Mouse (Mus musculus) hindbrain, embryonic 16.5 days (tissue): Measurements from ENCODE around the gene Slc2a13. TPM values are rescaled to one million over a fixed set of nuclear protein-coding genes. Genes with fewer than 3 reads are reported as not detected.

Experiments
- ATAC-seq: fragments of 200-750 bp; cut with Nextera tagmentation; 2 replicates; pipeline ENCODE4 v1.8.0; 2017; ENCODE audit warnings: moderate TSS enrichment, moderate library complexity
- H3K27ac ChIP-seq: fragments of 300-500 bp; sonication (generic); 2 replicates; pipeline ENCODE4 v1.5.1; 2014; ENCODE audit warnings: low read depth, mild to moderate bottlenecking, control low read depth, low read length, moderate library complexity
- H3K27me3 ChIP-seq: fragments of 300-500 bp; sonication (generic); replicated peaks from 2 replicates; pipeline ENCODE4 v1.6.1; 2014; ENCODE audit warnings: low read length; ENCODE audit not compliant: control insufficient read depth, insufficient read depth
- H3K36me3 ChIP-seq: fragments of 300-500 bp; sonication (generic); 2 replicates; pipeline ENCODE4 v1.6.1; 2014; ENCODE audit warnings: mild to moderate bottlenecking, low read length, moderate library complexity, mixed read lengths; ENCODE audit not compliant: control insufficient read depth, insufficient read depth
- H3K4me1 ChIP-seq: fragments of 300-500 bp; sonication (generic); 2 replicates; pipeline ENCODE4 v1.6.1; 2014; ENCODE audit warnings: low read depth, low read length; ENCODE audit not compliant: control insufficient read depth, insufficient read depth
- H3K4me2 ChIP-seq: fragments of 300-500 bp; sonication (generic); 2 replicates; pipeline ENCODE4 v1.6.1; 2014; ENCODE audit warnings: mild to moderate bottlenecking, low read length, control low read depth, moderate library complexity
- H3K4me3 ChIP-seq: fragments of 300-500 bp; sonication (generic); 2 replicates; pipeline ENCODE4 v1.5.1; 2014; ENCODE audit warnings: mild to moderate bottlenecking, low read length, control low read depth, moderate library complexity
- H3K9ac ChIP-seq: fragments of 300-500 bp; sonication (generic); 2 replicates; pipeline ENCODE4 v1.6.1; 2014; ENCODE audit warnings: low read depth, mild to moderate bottlenecking, control low read depth, low read length, moderate library complexity
- H3K9me3 ChIP-seq: fragments of 300-500 bp; sonication (generic); 2 replicates; pipeline ENCODE4 v1.6.1; 2014; ENCODE audit warnings: mild to moderate bottlenecking, low read length, moderate library complexity; ENCODE audit not compliant: control insufficient read depth
- WGBS: fragments of 180-500 bp; shearing (Covaris S2); extraction: QIAGEN DNeasy Blood & Tissue Kit; methylation state at CpG from one replicate; pipeline ENCODE4 v1.1.7; 2014; 5-methylcytosine and 5-hydroxymethylcytosine counted together
- polyA plus RNA-seq: library from polyadenylated mRNA; unstranded; fragments of >200 nt; fragmentation: Nextera tagmentation; extraction: Ambion mirVana; gene quantifications from 2 replicates; pipeline ENCODE4 v1.2.1, GENCODE M21; 2015

Slc2a13 gene
- polyA plus RNA-seq, 1 experiment from 2014 or later, result 4.6 TPM

DNA sequence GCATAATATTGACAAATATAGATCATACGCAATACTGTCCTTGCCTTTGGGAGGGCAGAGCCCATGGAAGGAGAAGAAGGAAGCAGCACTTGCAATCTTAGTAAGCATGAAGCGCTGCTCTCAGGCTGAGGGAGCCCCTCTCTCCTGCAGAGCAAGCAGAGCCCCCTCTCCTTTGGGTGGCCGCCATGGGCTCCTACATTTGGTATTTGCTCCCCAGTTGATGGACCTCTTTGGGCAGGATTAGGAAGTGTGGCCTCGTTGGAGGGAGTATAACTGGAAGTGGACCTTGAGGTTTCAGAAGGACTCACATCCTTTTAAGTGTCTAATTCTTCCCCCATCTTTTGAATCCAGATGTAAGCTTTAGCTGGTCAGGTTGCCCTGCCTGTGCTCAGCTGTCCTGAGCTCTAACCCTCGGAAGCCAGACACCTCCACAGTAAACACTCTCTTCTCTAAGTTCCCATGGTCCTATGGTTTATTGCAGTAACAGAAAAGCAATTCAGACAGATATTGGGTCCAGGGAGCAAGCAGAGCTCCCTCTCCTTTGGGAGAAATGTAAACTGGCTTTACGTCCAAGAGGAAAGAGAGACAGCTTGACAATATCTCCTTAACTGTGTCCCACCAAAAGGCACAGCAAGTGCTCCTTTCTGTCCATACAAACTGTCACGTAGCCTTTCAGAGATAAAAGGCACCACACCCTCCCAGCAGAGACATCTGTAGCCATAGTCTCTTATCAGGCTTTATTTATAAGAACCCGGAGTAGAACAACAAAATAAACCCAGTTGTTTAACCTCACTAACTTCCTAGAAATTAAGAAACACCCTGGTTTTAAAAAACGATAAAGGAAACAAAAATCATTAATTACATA lies 321.3 kb downstream of the Slc2a13 start:
- no peak for ATAC-seq
- 76% methylated on average over 9 of the region's 9 CpGs for WGBS
- H3K27ac ChIP-seq, result no peak overlapping the region
- no peak overlapping the region for H3K9ac ChIP-seq
- no peaks in the 10 kb centered on the region for H3K27me3 ChIP-seq
- no peaks in the 10 kb centered on the region for H3K36me3 ChIP-seq
- H3K9me3 ChIP-seq, result no peaks in the 10 kb centered on the region
- H3K4me1 ChIP-seq, result no peaks in the 10 kb centered on the region
- no peak overlapping the region for H3K4me2 ChIP-seq
- no peak overlapping the region for H3K4me3 ChIP-seq

DNA sequence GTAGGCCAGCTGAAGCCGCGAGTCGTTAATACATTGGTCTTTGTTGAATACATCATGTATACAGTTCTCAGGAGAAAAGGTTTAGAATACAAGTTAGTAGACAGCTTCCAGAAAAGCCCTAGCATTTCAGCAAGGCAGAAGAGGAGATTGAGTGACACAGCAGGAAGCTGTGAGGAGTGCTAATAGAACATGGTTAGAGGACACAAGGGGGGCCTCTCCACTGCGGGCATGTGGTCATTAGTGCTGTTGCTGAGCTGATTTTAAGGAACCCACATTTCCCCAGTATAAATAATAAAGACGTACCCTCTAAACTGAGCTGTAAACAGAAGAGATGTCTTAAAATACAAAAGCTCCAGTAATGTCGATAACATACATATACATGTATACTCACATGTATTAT lies 322.2 kb downstream of the Slc2a13 start:
- no peak overlapping the region for H3K27ac ChIP-seq
- H3K27me3 ChIP-seq, result no peaks in the 10 kb centered on the region
- 66% methylated on average over 6 of the region's 6 CpGs for WGBS
- ATAC-seq, result no peak
- H3K4me3 ChIP-seq, result no peak overlapping the region
- no peaks in the 10 kb centered on the region for H3K9me3 ChIP-seq
- H3K4me2 ChIP-seq, result no peak overlapping the region
- no peaks in the 10 kb centered on the region for H3K36me3 ChIP-seq
- H3K4me1 ChIP-seq, result no peaks in the 10 kb centered on the region
- no peak overlapping the region for H3K9ac ChIP-seq

- H3K9me3 ChIP-seq, result no peaks in the 10 kb centered on the region
- no peak overlapping the region for H3K27ac ChIP-seq
- no peaks in the 10 kb centered on the region for H3K27me3 ChIP-seq
- no peaks in the 10 kb centered on the region for H3K4me1 ChIP-seq
- H3K36me3 ChIP-seq, result no peaks in the 10 kb centered on the region
- no peak overlapping the region for H3K9ac ChIP-seq
- no peak overlapping the region for H3K4me3 ChIP-seq
- no peak overlapping the region for H3K4me2 ChIP-seq
- no peak for ATAC-seq
- WGBS, result 86% methylated on average over 3 of the region's 3 CpGs
Observed at GRCm38 (mm10) chr15:91240683-91241335, 332.3 kb downstream of the Slc2a13 start.

GRCm38 (mm10) chr15:91237294-91237693 lies 335.8 kb downstream of the Slc2a13 start:
- no peak for ATAC-seq
- Histone ChIP-seq H3K9ac (no peak overlapping the region), H3K27me3 (no peaks in the 10 kb centered on the region), H3K36me3 (no peaks in the 10 kb centered on the region), H3K9me3 (no peaks in the 10 kb centered on the region), H3K27ac (no peak overlapping the region), H3K4me1 (no peaks in the 10 kb centered on the region), H3K4me3 (no peak overlapping the region), H3K4me2 (no peak overlapping the region)
- WGBS, result 86% methylated on average over 5 of the region's 5 CpGs

Other genes starting within 250 kb of the Slc2a13 start
- 2.4 and 2.5 TPM in 2 replicates for gene Lrrk2, start 99.9 kb upstream of the Slc2a13 start, polyA plus RNA-seq